Mouse (Mus musculus): ENCODE measurements around the gene Mthfd1. TPM values are rescaled to one million over a fixed set of nuclear protein-coding genes. Genes with fewer than 3 reads are reported as not detected.

Mthfd1 gene
- total and polyA plus RNA-seq, 2 experiments from 2014 or later = 31.3 to 33.1 TPM

GRCm38 (mm10) chr12:76324679-76325431 is 69.8 kb downstream of the Mthfd1 start, which contains the start of gene Akap5:
TSS of gene Akap5 (plus strand) at chr12:76324891.
- Histone ChIP-seq H3K27ac (peak within 1 kb of the TSS; percentile 62), H3K4me2 (ENCODE audit: low read depth, low read length) (peak within 1 kb of the TSS; percentile 90), H3K4me3 (ENCODE audit: low read length) (peak within 1 kb of the TSS; percentile 50), H3K4me1 (ENCODE audit: insufficient read depth, low read length) (0 out of 2 replicates have a peak, but pooled peaks cover 3% of the 10 kb centered on the region), H3K36me3 (ENCODE audit: insufficient read depth, low read length) (peaks cover 14% of the 10 kb centered on the region), H3K9ac (replicated peaks; ENCODE audit: low read length) (peak within 1 kb of the TSS; percentile 55), H3K27me3 (ENCODE audit: insufficient read depth, low read length) (no peaks in the 10 kb centered on the region), H3K9me3 (ENCODE audit: low read length) (no peaks in the 10 kb centered on the region)
- ATAC-seq (peak; percentile 98), DNase-seq (ENCODE audit: low spot score) (peak; percentile 89)
- no peak for TF ChIP-seq CTCF (IDR thresholded peaks at IDR 0.05; ENCODE audit: low read depth)
- WGBS = under 1% methylated on average over 53 of the region's 53 CpGs

GRCm38 (mm10) chr12:76326437-76327220 is 71.5 kb downstream of the Mthfd1 start:
- H3K27me3 ChIP-seq (ENCODE audit: insufficient read depth, low read length) = no peaks in the 10 kb centered on the region
- 0 out of 2 replicates have a peak, but pooled peaks cover 3% of the 10 kb centered on the region for H3K4me1 ChIP-seq (ENCODE audit: insufficient read depth, low read length)
- H3K9me3 ChIP-seq (ENCODE audit: low read length) = no peaks in the 10 kb centered on the region
- no peak overlapping the region for H3K9ac ChIP-seq (replicated peaks; ENCODE audit: low read length)
- DNase-seq (ENCODE audit: low spot score) = no peak
- H3K4me2 ChIP-seq (ENCODE audit: low read depth, low read length) = no peak overlapping the region
- H3K4me3 ChIP-seq (ENCODE audit: low read length) = no peak overlapping the region
- TF ChIP-seq CTCF (IDR thresholded peaks at IDR 0.05; ENCODE audit: low read depth) = no peak
- peaks cover 9% of the 10 kb centered on the region for H3K36me3 ChIP-seq (ENCODE audit: insufficient read depth, low read length)
- H3K27ac ChIP-seq = no peak overlapping the region
- ATAC-seq = no peak
- 87% methylated on average over 23 of the region's 23 CpGs for WGBS

GRCm38 (mm10) chr12:76328567-76329354 is 73.7 kb downstream of the Mthfd1 start:
- Histone ChIP-seq H3K9ac (replicated peaks; ENCODE audit: low read length) (no peak overlapping the region), H3K27ac (no peak overlapping the region), H3K4me2 (ENCODE audit: low read depth, low read length) (no peak overlapping the region), H3K36me3 (ENCODE audit: insufficient read depth, low read length) (peaks cover 9% of the 10 kb centered on the region), H3K4me1 (ENCODE audit: insufficient read depth, low read length) (0 out of 2 replicates have a peak, but pooled peaks cover 3% of the 10 kb centered on the region), H3K27me3 (ENCODE audit: insufficient read depth, low read length) (no peaks in the 10 kb centered on the region), H3K4me3 (ENCODE audit: low read length) (no peak overlapping the region), H3K9me3 (ENCODE audit: low read length) (no peaks in the 10 kb centered on the region)
- ATAC-seq (no peak), DNase-seq (ENCODE audit: low spot score) (no peak)
- no peak for TF ChIP-seq CTCF (IDR thresholded peaks at IDR 0.05; ENCODE audit: low read depth)
- 88% methylated on average over 6 of the region's 6 CpGs for WGBS

GRCm38 (mm10) chr12:76333688-76334087 is 78.6 kb downstream of the Mthfd1 start:
- no peak overlapping the region for H3K27ac ChIP-seq
- no peaks in the 10 kb centered on the region for H3K9me3 ChIP-seq (ENCODE audit: low read length)
- 0 out of 2 replicates have a peak, but pooled peaks cover under 1% of the 10 kb centered on the region for H3K36me3 ChIP-seq (ENCODE audit: insufficient read depth, low read length)
- H3K9ac ChIP-seq (replicated peaks; ENCODE audit: low read length) = no peak overlapping the region
- no peak overlapping the region for H3K4me2 ChIP-seq (ENCODE audit: low read depth, low read length)
- no peak for ATAC-seq
- WGBS = 93% methylated on average over 5 of the region's 5 CpGs
- no peak overlapping the region for H3K4me3 ChIP-seq (ENCODE audit: low read length)
- no peak for DNase-seq (ENCODE audit: low spot score)
- TF ChIP-seq CTCF (IDR thresholded peaks at IDR 0.05; ENCODE audit: low read depth) = no peak
- H3K27me3 ChIP-seq (ENCODE audit: insufficient read depth, low read length) = no peaks in the 10 kb centered on the region
- H3K4me1 ChIP-seq (ENCODE audit: insufficient read depth, low read length) = no peaks in the 10 kb centered on the region

- Histone ChIP-seq H3K27ac (no peak overlapping the region), H3K4me1 (ENCODE audit: insufficient read depth, low read length) (no peaks in the 10 kb centered on the region), H3K9ac (replicated peaks; ENCODE audit: low read length) (no peak overlapping the region), H3K9me3 (ENCODE audit: low read length) (no peaks in the 10 kb centered on the region), H3K4me3 (ENCODE audit: low read length) (no peak overlapping the region), H3K4me2 (ENCODE audit: low read depth, low read length) (no peak overlapping the region), H3K27me3 (ENCODE audit: insufficient read depth, low read length) (no peaks in the 10 kb centered on the region), H3K36me3 (ENCODE audit: insufficient read depth, low read length) (no peaks in the 10 kb centered on the region)
- 83% methylated on average over 5 of the region's 5 CpGs for WGBS
- ATAC-seq (no peak), DNase-seq (ENCODE audit: low spot score) (no peak)
- no peak for TF ChIP-seq CTCF (IDR thresholded peaks at IDR 0.05; ENCODE audit: low read depth)
Measured at GRCm38 (mm10) chr12:76335641-76336040, 80.5 kb downstream of the Mthfd1 start.
